Mouse (Mus musculus) limb, embryonic 14.5 days (tissue): ENCODE measurements around the gene Fam161b. TPM values are rescaled to one million over a fixed set of nuclear protein-coding genes. Genes with fewer than 3 reads are reported as not detected.

Experiments
- ATAC-seq: fragments of 200-750 bp; cut with Nextera tagmentation; 2 replicates; pipeline ENCODE4 v1.8.0; 2017; ENCODE audit warnings: low read depth, moderate number of reproducible peaks, moderate TSS enrichment; ENCODE audit not compliant: low FRiP score
- DNase-seq: peaks from one replicate; pipeline ENCODE4 v3.0.0-alpha.2; 2015; ENCODE audit warnings: low spot score
- H3K27ac ChIP-seq: fragments of 300-500 bp; sonication (generic); replicated peaks from 2 replicates; pipeline ENCODE4 v1.5.1; 2014; ENCODE audit warnings: low read depth, mild to moderate bottlenecking, low read length, moderate library complexity, mixed read lengths
- H3K27me3 ChIP-seq: fragments of 300-500 bp; sonication (generic); 2 replicates; pipeline ENCODE4 v1.6.1; 2014; ENCODE audit warnings: low read length, mixed read lengths; ENCODE audit not compliant: control insufficient read depth, insufficient read depth
- H3K36me3 ChIP-seq: fragments of 300-500 bp; sonication (generic); 2 replicates; pipeline ENCODE4 v1.6.1; 2014; ENCODE audit warnings: mild to moderate bottlenecking, low read length, moderate library complexity, mixed read lengths; ENCODE audit not compliant: control insufficient read depth, insufficient read depth
- H3K4me1 ChIP-seq: fragments of 300-500 bp; sonication (generic); 2 replicates; pipeline ENCODE4 v1.6.1; 2014; ENCODE audit warnings: antibody characterized with exemption, low read length, mixed read lengths; ENCODE audit not compliant: control insufficient read depth, insufficient read depth
- H3K4me2 ChIP-seq: fragments of 300-500 bp; sonication (generic); replicated peaks from 2 replicates; pipeline ENCODE4 v1.6.1; 2014; ENCODE audit warnings: low read depth, mild to moderate bottlenecking, low read length, moderate library complexity; ENCODE audit not compliant: severe bottlenecking
- H3K4me3 ChIP-seq: fragments of 300-500 bp; sonication (generic); replicated peaks from 2 replicates; pipeline ENCODE4 v1.5.1; 2014; ENCODE audit warnings: low read length
- H3K9ac ChIP-seq: fragments of 300-500 bp; sonication (generic); 2 replicates; pipeline ENCODE4 v1.6.1; 2014; ENCODE audit warnings: mild to moderate bottlenecking, low read depth, low read length, moderate library complexity; ENCODE audit not compliant: severe bottlenecking
- H3K9me3 ChIP-seq: fragments of 300-500 bp; sonication (generic); 2 replicates; pipeline ENCODE4 v1.6.1; 2016; ENCODE audit warnings: low read length; ENCODE audit not compliant: control insufficient read depth
- POLR2A ChIP-seq: fragments of 200-500 bp; IDR thresholded peaks from 2 replicates; pipeline ENCODE4 v1.8.0; 2012; ENCODE audit warnings: inconsistent platforms, mild to moderate bottlenecking, moderate library complexity, borderline replicate concordance; ENCODE audit not compliant: insufficient read depth, insufficient read length; ENCODE audit errors: extremely low read depth
- WGBS: fragments of 180-500 bp; shearing (Covaris S2); extraction: QIAGEN DNeasy Blood & Tissue Kit; methylation state at CpG from one replicate; pipeline ENCODE4 v1.1.7; 2014; 5-methylcytosine and 5-hydroxymethylcytosine counted together
- polyA plus RNA-seq, 2 experiments: library from polyadenylated mRNA; depleted of rRNA in 1 of 2; stranded (reverse) in 1 of 2; unstranded in 1 of 2; fragments of >200 nt; fragmentation: Nextera tagmentation in 1 of 2; extraction: Ambion mirVana in 1 of 2; gene quantifications; 2 replicates each; pipeline versions ENCODE4 v1.2.1 to v1.2.3; 2012 to 2014

Gene Fam161b
- polyA plus RNA-seq (2012; rRNA removed) (3.4 and 4.7 TPM in 2 replicates), polyA plus RNA-seq (2014; fragmentation: Nextera tagmentation; extraction: Ambion mirVana) (2.1 and 2.8 TPM in 2 replicates)

DNA sequence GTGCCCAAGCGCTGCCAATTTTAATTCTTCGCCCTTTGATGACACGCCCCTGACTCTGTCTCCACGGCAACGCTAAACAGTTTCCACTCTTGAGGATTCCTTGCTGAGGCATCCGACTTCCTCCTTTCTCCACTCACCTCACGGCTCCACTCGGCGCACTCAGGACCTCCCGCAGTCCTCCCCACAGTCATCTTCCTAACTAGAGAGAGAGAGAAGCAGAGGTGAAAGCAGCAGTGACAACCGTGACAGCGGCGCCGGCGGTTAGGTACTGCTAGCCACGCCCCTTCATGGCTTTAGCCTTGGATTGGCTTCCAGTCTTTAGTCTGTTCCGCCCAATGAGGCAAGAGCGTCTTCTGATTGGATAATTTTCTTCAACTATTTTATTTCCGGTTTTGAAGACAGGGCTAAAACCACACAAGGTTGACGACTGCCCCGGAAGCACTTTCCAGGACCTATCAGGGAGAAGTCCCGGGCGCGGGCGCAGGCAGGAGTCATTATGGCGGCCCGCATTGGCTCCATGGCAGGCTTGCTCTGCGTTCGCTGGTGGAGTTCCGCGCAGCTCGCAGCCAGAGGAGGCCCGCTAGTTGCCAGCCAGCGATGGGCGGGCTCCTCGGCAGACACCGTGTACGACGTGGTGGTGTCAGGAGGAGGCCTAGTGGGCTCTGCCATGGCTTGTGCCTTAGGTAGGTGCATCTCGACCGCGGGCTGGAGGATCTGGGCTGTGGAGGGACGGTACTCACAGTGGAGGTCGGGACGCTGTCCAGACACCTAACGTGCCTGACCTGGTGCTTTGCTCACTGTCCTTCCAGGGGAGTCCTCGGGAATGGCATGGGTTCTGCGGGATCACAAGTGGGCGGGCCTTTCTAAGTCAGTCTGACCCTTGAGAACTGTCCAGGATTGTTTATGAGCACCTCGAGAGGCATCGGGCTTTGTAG, at the start of gene Fam161b, which contains the start of gene Coq6:
Fam161b (minus strand) TSS at position 279 of the 935 bp plus-strand sequence.
Coq6 (plus strand) TSS at position 103 of the 935 bp plus-strand sequence.
- peak within 1 kb of the TSS; percentile 80 for H3K9ac ChIP-seq
- H3K36me3 ChIP-seq, result peaks cover 4% of the 10 kb centered on the region
- H3K4me3 ChIP-seq, result peak within 1 kb of the TSS; percentile 91
- no peaks in the 10 kb centered on the region for H3K9me3 ChIP-seq
- peaks cover 9% of the 10 kb centered on the region for H3K4me1 ChIP-seq
- no peaks in the 10 kb centered on the region for H3K27me3 ChIP-seq
- H3K4me2 ChIP-seq, result peak within 1 kb of the TSS; percentile 71
- no peak within 1 kb of the TSS for H3K27ac ChIP-seq
- WGBS, result 1% methylated on average over 51 of the region's 51 CpGs
- peak; percentile 68; the same call in 1 of the 2 replicates for TF ChIP-seq POLR2A
- ATAC-seq (peak; percentile 100), DNase-seq (peak; percentile 99)

DNA sequence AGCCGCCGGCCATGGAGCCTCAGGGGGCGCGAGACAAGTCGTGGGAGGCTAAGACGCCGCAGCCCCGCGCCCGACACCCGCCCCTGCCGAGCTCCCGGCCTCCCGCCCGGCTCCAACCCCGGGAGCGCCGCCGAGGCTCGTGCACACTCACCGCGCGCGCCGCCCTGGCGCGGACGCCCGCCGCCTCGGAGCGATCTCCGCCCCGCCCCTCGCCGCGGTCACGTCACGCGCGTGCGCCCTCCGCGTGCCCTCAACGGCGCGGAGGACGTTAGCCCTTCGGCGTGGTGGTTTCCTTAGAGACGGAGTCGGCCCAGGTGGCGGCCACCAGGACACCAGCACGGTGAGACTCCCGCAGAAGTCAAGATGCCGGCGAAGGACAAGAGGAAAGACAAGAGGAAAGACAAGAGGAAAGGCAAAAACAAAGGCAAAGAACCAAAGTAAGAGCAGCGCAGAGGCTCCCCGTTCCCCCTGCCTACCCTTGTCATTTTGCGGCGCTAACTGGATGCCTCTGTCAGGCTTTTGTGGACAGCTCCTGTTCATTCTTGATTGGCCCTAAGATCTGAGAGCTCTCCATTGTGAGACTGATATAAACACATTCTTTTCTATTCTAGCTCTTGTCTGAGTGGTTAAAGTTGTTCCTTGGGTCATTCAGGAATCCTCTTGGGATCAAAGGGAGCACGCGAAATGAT, 47.3 kb upstream of the Fam161b start, which contains the start of the genes Entpd5 and Bbof1:
Entpd5 (minus strand) TSS at position 211 of the 689 bp plus-strand sequence.
Bbof1 (plus strand) TSS at position 253 of the 689 bp plus-strand sequence.
- WGBS, result 2% methylated on average over 36 of the region's 63 CpGs
- H3K9ac ChIP-seq, result peak within 1 kb of the TSS; percentile 77

DNA sequence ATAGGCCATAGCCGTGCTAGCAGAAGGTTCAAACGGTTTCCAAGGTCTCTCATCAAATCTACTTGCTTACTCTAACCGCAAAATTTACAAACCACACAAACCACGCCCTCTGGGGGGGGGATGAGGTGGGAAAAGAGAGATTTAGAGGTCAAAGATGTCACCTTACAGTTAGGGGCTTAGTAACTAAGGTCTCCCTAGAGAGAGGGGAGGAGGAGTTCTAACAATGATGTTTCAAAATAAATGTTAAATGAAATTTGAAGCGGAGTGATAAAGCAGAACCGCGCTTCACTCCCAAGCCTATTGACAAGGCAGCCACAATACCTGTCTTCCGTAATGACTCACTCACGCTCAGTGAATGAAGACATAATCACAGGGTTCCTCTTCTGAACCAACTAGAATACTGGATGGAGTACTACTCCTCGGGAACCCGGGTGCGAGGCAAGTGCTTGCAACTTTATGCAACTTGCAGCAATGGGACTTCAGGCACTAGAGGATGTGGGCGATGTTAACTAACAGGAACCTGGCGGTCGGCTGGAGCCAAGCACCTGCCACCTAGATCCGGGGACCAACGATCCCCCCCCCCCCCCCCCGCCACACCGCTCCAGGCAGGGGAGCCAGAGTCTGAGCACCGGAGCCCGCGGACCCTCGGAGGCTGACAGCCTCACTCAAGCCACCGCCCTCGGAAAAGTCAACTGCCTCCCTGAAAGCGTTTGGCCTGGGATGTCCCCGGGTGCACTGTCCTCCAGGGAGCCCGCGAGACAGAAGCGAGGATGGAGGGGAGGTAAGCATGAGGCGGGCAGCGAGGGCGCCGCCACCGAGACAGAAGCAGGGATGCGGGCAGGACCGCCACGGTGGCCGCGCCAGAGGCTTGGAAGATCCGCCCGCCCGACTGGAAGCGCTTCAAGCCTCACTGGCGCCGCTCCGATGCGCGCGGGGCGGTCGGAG, 46.5 kb upstream of the Fam161b start:
- peak overlapping the region; percentile 59 for H3K27ac ChIP-seq

More for the DNA sequence above, 47.3 kb upstream of the Fam161b start, which contains the start of the genes Entpd5 and Bbof1:
- H3K4me1 ChIP-seq, result peaks cover 3% of the 10 kb centered on the region; the same call in 1 of the 2 replicates
- peak within 1 kb of the TSS; percentile 87 for H3K4me2 ChIP-seq
- peak within 1 kb of the TSS; percentile 59 for H3K27ac ChIP-seq
- ATAC-seq, result peak; percentile 94
- peak; percentile 81 for DNase-seq
- no peaks in the 10 kb centered on the region for H3K9me3 ChIP-seq
- H3K27me3 ChIP-seq, result no peaks in the 10 kb centered on the region
- 0 out of 2 replicates have a peak, but pooled peaks have one; percentile 50 for TF ChIP-seq POLR2A
- H3K36me3 ChIP-seq, result no peaks in the 10 kb centered on the region
- H3K4me3 ChIP-seq, result peak within 1 kb of the TSS; percentile 75

DNA sequence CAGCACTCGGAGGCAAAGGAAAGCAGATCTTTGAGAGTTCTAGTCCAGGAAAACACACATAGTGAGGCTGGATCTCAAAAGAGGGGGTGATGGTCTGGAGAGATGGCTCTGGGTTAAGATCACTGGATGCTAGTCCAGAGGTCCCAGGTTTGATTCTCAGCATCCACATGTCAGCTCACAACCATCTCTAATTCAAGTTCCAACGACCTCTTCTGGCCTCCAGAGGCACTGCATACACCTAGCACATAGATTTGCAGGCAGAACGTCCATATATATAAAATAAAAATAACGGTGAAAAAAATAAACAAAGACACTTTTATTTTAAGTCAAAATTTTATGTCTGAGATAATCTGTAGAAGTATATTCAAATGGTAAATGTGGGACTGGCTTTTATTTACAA, 45.6 kb upstream of the Fam161b start:
- TF ChIP-seq POLR2A, result no peak
- Histone ChIP-seq H3K36me3 (no peaks in the 10 kb centered on the region), H3K27ac (no peak overlapping the region), H3K9me3 (no peaks in the 10 kb centered on the region), H3K4me1 (peaks cover 3% of the 10 kb centered on the region; the same call in 1 of the 2 replicates), H3K27me3 (no peaks in the 10 kb centered on the region), H3K4me2 (no peak overlapping the region), H3K9ac (no peak overlapping the region), H3K4me3 (no peak overlapping the region)
- WGBS, result 63% methylated on average over 4 of the region's 4 CpGs
- ATAC-seq (no peak), DNase-seq (no peak)

More for the DNA sequence above, 46.5 kb upstream of the Fam161b start:
- peak overlapping the region; percentile 77 for H3K9ac ChIP-seq
- 2% methylated on average over 34 of the region's 52 CpGs for WGBS
- TF ChIP-seq POLR2A, result no peak
- no peaks in the 10 kb centered on the region for H3K9me3 ChIP-seq
- no peaks in the 10 kb centered on the region for H3K36me3 ChIP-seq
- ATAC-seq (peak; percentile 32), DNase-seq (no peak)
- peaks cover 3% of the 10 kb centered on the region; the same call in 1 of the 2 replicates for H3K4me1 ChIP-seq
- no peaks in the 10 kb centered on the region for H3K27me3 ChIP-seq
- H3K4me3 ChIP-seq, result peak overlapping the region; percentile 75
- H3K4me2 ChIP-seq, result peak overlapping the region; percentile 87
